Comparison of ENCODE assay signal across 50 mouse cellular contexts in the genomic region with DNA sequence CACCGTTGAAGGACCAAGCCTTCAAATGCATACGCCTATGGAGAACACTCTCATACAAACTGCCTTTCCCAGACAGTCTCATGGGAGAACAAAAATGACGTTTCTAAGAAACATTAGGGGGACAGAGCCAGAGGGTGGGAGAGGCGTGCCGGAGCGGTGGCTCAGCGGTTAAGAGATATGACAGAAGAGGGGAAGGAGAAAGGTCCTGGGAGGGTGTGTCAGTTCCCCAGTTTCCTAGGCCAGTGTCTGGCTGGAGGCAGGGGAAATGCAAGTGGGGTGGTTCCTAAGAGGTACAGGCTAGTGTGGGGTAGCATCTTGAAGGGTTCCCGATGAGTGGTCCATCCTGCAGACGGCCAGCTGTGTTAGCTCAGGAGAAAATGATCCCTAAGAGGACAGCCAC. TPM values are rescaled to one million over a fixed set of nuclear protein-coding genes. Genes with fewer than 3 reads are reported as not detected.
"Had no signal": no experiment of that assay in that cellular context is flagged by ENCODE, and none has a peak within 500 bp of the region (broad histone marks: within the 10 kb centered on the region; RNA-seq: fewer than 3 reads in every experiment).

No protein-coding gene starts in this region.

- H3K27me3 ChIP-seq: heart, embryonic 13.5 days; hindbrain, embryonic 12.5 days; hindbrain, embryonic 13.5 days; hindbrain, embryonic 15.5 days; intestine, embryonic 15.5 days; kidney, embryonic 15.5 days had no signal

- H3K9ac ChIP-seq: heart, embryonic 12.5 days; heart, embryonic 13.5 days; heart, embryonic 15.5 days; hindbrain, embryonic 12.5 days; hindbrain, embryonic 13.5 days; hindbrain, embryonic 14.5 days; hindbrain, embryonic 15.5 days; intestine, embryonic 15.5 days; kidney, embryonic 15.5 days had no signal

- H3K9me3 ChIP-seq: heart, embryonic 10.5 days; heart, embryonic 12.5 days; heart, embryonic 13.5 days; heart, embryonic 15.5 days; hindbrain, embryonic 10.5 days; hindbrain, embryonic 12.5 days; hindbrain, embryonic 13.5 days; hindbrain, embryonic 15.5 days; intestine, embryonic 15.5 days; kidney, embryonic 15.5 days had no signal

- DNase-seq: heart, postnatal 10 days; heart, postnatal 14 days; heart, postnatal 36 days; heart, postnatal 4 days; kidney, adult 11 months; kidney, adult 18-20 months; kidney, adult 2 months; kidney, adult 8-10 months; kidney, adult 9 months; kidney, postnatal 10 days; kidney, postnatal 14 days; kidney, postnatal 25 days; kidney, postnatal 36 days; kidney, postnatal 4 days; layer of hippocampus, postnatal 36 days had no signal

- H3K36me3 ChIP-seq: heart, embryonic 12.5 days; heart, embryonic 13.5 days; heart, embryonic 15.5 days; hindbrain, embryonic 10.5 days; hindbrain, embryonic 12.5 days; hindbrain, embryonic 13.5 days; hindbrain, embryonic 15.5 days; intestine, embryonic 15.5 days; kidney, embryonic 15.5 days had no signal

- H3K27ac ChIP-seq: heart, embryonic 10.5 days; heart, embryonic 13.5 days; heart, embryonic 15.5 days; hindbrain, embryonic 10.5 days; hindbrain, embryonic 12.5 days; hindbrain, embryonic 13.5 days; hindbrain, embryonic 14.5 days; hindbrain, embryonic 15.5 days; hindbrain, postnatal 0 days; intestine, embryonic 15.5 days; kidney, embryonic 15.5 days; kidney, postnatal 0 days; left cerebral cortex, adult 2 months had no signal

- H3K4me3 ChIP-seq: heart, embryonic 10.5 days; heart, embryonic 12.5 days; heart, embryonic 13.5 days; heart, embryonic 15.5 days; hindbrain, embryonic 10.5 days; hindbrain, embryonic 12.5 days; hindbrain, embryonic 13.5 days; hindbrain, embryonic 15.5 days; intestine, embryonic 15.5 days; kidney, embryonic 15.5 days; layer of hippocampus, adult 2 months; left cerebral cortex, adult 2 months had no signal

- ATAC-seq: hindbrain, embryonic 16.5 days; hindbrain, postnatal 0 days; inflammation-experienced regulatory T-cells, adult 6 months; intestine, embryonic 15.5 days; intestine, embryonic 16.5 days; intestine, postnatal 0 days had no signal

RNA-seq across cellular contexts. Expression of a gene that starts 14.2 kb away (rescaled TPM):
- total RNA-seq: heart, postnatal 10 days; heart, postnatal 14 days; heart, postnatal 25 days; heart, postnatal 36 days; heart, postnatal 4 days; hematopoietic stem cell, adult 5-6 weeks; hindbrain, postnatal 0 days; layer of hippocampus, adult 18-20 months; layer of hippocampus, adult 2 months; layer of hippocampus, adult 8-10 months; layer of hippocampus, postnatal 10 days; layer of hippocampus, postnatal 25 days; layer of hippocampus, postnatal 36 days; left cerebral cortex, adult 18-20 months; left cerebral cortex, adult 2 months had no signal
- polyA plus RNA-seq: heart, embryonic 10.5 days; heart, embryonic 11.5 days; heart, embryonic 12.5 days; heart, embryonic 13.5 days; heart, embryonic 14.5 days; heart, embryonic 15.5 days; heart, embryonic 16.5 days; heart, postnatal 0 days; hindbrain, embryonic 10.5 days; hindbrain, embryonic 11.5 days; hindbrain, embryonic 12.5 days; hindbrain, embryonic 13.5 days; hindbrain, embryonic 14.5 days; hindbrain, embryonic 15.5 days; hindbrain, embryonic 16.5 days; hindbrain, postnatal 0 days; intestine, embryonic 14.5 days; intestine, embryonic 15.5 days; intestine, embryonic 16.5 days; intestine, postnatal 0 days; kidney, adult 2 months; kidney, embryonic 14.5 days; kidney, embryonic 15.5 days; kidney, embryonic 16.5 days; kidney, postnatal 0 days; large intestine, adult 2 months had no signal

RNA-seq across cellular contexts. Expression of a gene that starts 54.6 kb away (rescaled TPM):
- polyA plus RNA-seq: inflammation-experienced regulatory T-cells, adult 6 months had no signal
